Mouse (Mus musculus) adrenal gland, adult 18-20 months (tissue): ENCODE measurements around the gene Apom. TPM values are rescaled to one million over a fixed set of nuclear protein-coding genes. Genes with fewer than 3 reads are reported as not detected.

Experiments used
- DNase-seq, 2 experiments: peaks; one replicate each; pipeline ENCODE4 v3.0.0; 2021 to 2022; ENCODE audit warnings: low spot score in 2 of 2
- total RNA-seq, 2 experiments: library from RNA; stranded (reverse); gene quantifications; 1 replicate in 1 of 2; 2 replicates in 1 of 2; pipeline ENCODE4 v1.2.3; 2021

Apom gene
- total RNA-seq, 2 experiments from 2014 or later = not detected

DNA sequence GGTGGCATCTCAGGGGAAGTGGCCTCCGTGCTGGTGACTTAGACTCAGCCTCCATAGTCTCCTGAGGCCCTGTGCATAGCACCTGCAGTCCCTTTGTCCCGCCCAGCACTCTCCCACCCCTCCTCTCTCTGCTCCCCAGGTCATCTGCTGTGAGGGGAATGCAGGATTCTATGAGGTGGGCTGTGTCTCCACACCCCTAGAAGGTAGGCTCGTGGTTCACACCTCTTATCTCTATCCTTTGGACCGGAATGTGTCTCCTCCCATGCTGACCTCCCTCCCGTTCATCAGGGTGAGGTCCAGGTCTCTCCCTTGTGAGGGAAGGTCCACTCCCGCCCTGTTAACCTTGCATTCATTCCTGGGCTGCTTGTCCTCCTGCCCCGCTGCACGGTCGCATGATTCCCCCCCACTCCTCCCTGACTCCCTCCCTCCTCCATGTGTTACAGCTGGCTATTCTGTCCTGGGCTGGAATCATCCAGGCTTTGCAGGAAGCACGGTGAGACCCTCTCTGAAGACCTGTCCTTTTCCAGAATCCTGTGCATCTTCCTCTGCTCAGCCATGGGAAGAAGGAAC is 31.6 kb downstream of the Apom start:
- DNase-seq = no peak

DNA sequence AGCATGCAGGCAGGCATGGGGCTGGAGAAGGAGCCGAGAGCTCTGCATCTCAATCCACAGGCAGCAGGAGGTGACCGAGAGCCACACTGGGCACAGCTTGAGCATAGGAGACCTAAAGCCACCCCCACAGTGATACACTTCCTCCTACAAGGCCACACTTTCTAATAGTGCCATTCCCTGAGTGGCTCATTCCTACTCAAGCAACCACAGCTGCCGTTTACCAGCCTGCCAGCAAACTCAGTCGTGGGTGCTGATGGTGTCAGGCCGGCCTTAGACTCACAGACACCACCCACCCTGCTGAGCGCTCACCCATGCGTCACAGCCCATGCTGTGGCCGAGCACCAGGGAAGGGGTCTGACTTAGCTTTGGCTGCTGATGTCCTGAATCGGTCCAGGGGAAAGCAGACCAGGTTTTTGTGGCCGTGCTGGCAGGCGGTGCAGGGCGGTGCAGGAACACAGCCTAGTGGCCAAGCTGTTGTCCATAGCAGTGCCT is 34.6 kb downstream of the Apom start:
- no peak for DNase-seq

DNA sequence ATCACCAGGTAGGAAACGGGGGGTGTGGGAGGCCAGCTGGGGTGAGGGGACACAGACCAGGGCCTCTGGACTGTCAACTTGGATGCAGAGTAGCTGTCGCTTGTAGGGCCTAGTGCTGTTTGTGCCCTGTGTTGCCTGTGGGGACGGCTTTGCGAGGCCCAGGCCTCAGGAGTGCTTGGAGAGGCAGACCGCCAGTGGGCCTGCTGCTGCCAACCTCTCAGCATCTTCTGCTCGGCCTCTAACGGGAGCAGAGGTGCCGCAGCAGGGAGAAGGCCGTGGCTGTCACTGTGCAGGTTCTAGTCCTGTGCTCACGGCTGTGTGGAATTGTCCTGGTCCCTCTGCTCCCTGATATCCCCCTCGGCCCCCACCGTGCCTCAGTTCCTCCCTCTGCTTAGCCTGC is 35.3 kb downstream of the Apom start:
- DNase-seq = no peak

DNA sequence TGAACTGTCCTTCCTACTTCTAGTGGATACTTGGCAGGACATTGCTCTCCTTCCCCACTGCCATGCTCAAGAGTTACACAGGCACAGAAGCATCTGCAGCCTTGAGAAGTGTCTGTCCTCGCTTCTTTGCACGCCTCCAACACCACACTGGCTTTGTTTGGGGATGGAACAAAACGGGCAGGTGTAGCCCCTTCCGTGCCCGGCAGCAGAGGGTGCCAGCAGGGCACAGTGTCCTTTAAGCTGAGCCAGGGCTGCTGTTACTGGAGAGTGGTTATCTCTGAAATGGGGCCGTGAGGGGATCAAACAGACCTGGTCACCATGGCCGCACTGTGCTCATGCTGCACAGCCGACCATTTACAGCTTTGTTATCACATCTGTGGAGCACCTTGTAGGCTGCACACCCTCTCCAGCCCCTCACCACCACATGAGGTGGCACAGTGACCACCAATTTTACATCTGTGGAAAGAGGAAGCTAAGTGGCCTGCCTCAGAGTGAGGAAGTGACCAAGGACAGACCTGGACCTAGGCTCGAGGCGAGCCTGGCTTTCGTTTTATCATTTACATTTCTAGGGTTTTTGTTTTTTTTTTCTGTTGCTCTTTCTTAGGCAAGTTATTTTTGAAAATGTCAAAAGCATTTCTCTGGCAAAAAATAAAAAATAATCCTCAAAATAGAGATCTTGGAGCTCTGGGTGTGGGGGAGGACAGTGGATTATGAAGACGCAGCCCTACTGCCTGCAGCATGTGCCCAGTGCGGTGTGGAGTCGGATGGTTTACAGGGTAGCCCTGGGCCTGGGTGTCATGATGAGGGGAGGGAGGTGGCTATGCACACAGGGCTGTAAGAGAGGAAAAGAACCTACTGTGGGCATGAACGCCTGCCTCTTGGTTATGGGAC is 37.1 kb downstream of the Apom start:
- no peak for DNase-seq

DNA sequence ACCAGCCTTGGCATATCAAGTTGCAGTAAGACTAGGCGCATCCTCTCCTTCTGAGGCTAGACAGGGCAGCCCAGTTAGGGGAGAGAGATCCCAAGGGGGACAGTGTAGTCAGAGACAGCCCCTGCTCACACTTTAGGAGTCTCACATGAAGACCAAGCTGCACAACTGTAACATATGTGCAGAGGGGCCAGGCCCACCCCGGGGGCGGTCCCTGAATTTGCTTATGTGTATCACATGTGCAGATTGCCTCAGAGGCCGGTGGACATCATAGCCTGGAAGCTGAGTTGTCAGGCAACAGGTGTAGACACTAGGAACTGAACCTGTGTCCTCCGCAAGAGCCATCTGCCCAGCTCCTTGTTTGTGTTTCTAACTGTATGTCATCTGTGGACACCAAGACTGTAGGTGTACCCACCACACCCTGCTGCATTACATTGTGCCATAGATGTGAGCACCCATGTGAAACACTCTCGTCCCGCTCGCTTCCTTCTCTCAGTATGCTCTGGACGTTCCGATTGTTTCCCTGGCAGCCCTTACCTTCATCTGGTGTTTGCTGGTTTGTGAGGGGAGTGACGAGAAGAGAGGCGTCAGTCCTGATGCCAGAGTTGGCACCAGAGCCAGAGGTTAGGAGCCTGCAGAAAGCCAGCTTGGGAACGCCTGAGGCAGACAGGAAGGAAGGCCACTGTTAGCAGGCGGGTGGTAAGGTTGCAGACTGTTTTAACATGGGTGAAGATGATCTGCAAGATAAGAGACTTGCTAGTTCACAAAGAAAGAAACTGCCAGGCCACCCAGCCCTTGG is 39.2 kb downstream of the Apom start:
- DNase-seq = no peak

DNA sequence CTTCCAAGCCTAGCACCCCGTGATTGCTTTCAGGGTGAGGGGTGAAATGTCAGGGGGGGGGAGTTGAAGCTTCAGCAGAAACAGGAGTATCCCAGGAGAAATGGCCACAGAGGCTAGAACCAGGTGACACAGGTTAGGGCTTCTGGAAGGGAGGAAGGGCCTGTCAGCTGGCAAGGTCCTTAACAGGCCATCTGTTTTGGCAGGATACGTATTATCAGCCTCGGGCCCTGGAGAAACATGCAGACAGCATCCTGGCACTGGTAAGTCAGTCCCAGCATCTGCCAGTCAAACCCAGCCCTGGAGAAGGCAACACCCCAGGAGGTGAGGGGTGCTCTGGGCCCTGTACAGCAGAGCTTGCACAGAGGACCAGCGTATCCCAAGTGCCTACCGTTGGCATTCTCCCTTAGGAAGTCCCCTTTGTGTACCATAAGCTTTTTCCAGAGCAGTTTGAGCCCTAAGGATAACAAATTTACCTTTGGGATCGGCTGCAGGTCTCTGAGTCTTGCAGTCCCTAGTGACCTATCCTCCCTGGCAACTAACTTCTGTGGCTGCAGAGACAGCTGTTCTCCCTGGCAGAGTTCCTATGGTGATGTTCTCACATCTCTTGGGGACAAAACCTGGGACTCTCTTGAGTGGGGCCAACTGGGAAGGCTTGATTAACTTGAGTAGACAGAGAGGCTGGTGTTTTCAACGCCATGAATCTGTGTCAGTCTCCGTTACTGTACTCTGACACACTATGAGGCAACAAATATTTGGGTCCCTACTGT is 41.5 kb downstream of the Apom start:
- DNase-seq = no peak

DNA sequence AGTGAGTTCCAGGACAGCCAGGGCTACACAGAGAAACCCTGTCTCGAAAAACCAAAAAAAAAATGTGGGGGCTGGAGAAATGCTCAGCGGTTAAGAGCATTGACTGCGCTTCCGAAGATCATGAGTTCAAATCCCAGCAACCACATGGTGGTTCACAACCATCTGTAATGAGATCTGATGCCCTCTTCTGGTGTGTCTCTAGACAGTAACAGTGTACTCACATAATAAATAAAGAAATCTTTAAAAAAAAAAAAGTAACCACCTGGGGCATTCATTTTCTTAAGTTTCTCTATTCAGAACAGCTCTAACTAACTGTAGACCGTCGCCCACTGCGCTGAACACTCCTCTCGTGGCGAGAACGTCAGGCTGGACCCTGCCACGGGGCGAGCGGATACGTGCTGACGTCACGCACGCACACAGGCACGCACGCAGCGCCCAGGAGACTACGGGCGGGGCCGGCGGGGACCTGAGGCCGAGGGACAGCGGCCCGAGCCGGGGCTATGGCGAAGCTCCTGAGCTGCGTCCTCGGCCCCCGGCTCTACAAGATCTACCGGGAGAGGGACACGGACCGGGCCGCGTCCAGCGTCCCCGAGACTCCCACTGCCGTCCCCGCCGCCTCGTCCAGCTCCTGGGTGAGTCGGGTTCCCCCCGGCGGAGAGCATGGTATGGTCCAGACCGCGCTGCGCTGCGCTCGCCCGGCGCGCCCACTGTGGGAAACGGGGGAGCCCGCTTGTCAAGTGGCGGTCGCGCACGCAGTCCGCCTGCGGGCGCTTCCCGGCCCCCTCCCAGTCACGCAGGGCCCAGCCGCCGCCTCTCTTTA is 42.8 kb downstream of the Apom start, which contains the start of gene Abhd16a:
Gene Abhd16a, plus strand, starts transcription at position 439 of the 820 bp plus-strand sequence.
- DNase-seq = peak; percentile 89

DNA sequence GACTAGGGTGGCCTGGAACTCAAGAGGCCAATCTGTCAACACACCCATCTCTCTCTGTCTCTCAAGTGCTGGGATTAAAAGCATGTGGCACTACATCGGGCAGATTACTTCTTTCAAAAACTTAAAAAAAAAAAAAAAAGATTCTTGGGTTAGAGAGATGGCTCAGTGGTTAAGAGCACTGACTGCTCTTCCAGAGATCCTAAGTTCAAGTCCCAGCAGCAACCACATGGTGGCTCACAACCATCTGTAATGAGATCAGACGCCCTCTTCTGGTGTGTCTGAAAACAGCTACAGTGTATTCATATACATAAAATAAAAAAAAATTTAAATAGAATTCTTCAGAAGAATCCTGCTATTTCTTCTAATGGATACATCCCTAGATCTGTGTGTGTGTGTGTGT is 43.7 kb downstream of the Apom start:
- no peak for DNase-seq

DNA sequence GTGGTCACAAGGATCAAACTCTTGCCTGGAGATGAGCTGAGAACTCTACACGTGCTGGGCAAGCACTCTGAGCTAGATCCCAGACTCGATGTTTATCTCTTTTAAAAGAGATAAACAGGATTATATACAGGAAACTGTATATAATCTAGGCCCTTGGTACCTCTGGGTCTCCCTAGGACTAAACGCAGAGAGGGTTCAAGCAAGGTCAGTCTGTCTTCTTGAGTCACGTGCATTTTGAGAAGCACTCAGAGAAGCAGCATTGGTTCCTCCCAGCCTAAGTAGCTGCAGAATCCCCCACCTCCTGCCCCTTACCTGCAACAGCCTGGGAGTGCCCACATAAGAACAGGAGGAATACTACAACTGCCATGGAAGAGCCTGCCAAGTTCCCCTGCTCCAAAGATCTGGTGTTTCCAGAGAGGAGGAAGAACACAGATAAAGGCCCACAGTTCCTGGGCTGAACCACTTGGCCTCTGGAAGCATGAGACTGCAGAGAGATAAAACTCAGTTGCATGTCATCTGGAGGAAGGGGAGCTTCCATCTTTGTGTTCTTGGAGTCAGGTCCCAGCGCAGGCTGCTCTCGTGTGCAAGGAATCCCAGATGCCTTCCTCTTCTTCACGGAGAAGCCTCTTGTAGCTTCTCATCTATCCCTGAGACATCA is 46.5 kb downstream of the Apom start, which contains the start of gene Ly6g6f:
Gene Ly6g6f, minus strand, starts transcription at position 403 of the 658 bp plus-strand sequence.
- no peak for DNase-seq

DNA sequence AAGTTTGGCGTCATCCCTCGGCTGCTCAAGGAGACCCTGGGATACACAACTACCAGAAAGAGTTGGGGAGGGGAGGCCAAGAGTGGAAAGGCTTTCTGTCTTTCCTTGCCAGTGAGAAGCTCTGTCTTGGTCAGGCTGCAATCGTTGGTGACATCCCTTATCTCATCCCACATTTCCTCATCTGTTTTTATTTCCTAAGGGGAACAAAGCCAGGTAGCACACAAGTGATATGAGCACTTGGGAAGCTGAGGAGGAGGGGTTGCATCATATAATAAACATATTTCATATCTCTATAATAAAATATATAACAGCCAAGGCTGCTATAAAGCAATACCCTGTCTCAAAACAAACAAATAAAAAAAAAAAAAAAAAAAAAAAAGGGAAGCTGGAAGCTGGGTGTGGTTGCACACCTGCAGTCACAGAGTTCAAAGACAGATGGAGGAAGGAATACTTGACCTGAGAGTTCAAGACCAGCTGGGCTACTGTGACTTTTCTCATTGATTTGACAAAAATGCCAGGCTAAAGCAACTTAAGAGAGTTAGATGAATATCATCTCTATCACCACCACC is 47.8 kb downstream of the Apom start:
- DNase-seq = no peak

DNA sequence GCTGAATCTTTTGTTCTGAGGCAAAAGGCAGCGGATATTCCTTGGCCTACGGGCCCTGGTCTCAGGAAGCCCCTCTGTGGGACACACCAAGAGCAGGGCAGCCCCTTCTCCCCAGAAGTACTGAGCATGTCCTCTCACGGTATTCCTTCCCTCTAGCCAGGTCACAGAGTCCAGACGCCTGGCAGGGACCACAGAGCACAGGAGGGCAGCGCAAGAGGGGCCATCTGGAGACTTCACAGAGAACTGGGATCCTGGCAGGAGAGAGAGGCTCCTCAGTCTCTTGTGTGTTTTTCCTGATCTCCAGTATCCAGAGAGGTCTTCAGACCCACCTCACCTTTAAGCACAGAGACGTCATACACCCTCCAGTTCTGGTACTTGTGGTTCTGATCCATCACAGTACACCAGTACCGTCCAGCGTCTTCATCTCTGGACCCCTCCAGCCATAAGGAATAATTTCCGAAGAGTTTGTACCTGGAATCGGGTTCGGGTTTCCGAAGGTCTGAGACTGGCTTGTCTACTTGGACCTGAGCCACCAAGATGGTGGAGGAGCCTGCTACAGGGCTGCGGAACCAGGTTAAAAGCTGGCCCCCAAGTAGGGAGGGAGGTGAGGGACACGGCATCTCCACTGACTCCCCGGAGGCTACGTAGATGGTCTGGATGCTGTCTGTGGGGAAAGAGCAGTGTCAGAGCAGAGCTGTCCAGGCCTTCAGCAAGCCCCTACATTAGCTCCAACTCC is 48.8 kb downstream of the Apom start:
- no peak for DNase-seq

DNA sequence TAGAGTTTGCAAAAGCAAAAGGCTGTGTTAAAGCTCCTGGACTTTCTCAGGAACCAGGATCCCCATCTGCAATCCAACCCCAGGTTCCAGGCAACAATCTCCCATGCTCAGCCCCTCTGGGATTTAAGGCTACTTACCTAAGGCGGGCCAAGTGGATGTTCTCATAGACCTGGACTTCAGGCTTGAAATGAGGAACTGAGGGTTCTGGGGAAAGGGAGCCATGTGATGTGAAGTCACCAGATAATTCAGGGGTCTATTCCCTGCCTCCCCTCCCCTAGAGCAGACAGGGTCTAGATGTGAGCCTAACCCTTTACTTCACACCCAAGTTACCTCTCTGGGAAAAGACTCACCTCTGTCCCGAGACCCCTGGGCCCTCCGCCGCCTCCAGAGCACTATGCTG is 51.1 kb downstream of the Apom start:
- no peak for DNase-seq

DNA sequence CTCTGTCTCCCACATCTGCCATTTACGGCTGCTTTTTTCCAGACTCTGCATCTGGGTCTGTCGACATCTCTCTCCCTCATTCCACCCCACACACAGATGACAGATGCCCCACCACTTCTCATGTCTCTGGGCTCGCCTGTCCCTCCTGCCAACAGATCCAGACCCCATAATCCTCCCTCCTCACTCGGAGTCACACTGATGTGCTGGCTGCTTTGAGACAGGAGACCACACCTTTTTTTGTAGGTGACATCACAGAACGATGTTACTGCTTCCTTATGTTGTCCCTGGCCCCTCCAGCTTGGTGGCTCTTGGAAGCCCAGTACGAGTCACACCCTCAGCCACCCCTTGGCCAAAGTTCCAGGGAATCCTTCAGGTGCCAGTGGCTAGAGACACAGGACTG is 51.6 kb downstream of the Apom start:
- DNase-seq = no peak

DNA sequence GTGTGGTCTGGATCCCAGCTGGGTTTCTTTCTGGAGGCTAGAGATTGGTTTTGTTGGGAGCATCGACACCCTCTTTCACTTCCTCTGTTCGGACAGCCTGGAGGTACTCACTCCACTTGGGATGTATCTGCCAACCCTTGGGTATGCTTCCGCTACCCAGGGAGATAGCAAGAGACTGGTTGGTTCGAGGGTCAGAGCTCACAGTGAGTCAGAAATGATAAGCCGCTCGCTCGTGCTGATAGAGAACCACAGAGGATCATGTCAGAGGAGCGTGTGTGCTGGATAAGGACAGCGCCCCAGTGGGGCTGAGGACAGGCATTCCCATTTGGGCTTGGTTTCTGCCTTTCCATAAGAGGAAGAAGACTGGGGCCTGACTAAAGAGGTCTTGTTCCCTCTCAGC is 52.1 kb downstream of the Apom start:
- no peak for DNase-seq
